Mouse (Mus musculus) E14TG2a.4 (cell line): ENCODE results near the gene Srl.

Experiments
- CTCF ChIP-seq: conservative IDR thresholded peaks from 2 replicates; pipeline ENCODE4 v1.5.1; 2014; ENCODE audit warnings: low read length
- NANOG ChIP-seq: IDR thresholded peaks from 2 replicates; pipeline ENCODE4 v1.6.1; 2014; ENCODE audit warnings: borderline replicate concordance, low read length, mixed read lengths
- POU5F1 ChIP-seq: IDR thresholded peaks from 2 replicates; pipeline ENCODE4 v1.6.1; 2014; ENCODE audit warnings: low read length, borderline replicate concordance

- TF ChIP-seq CTCF (no peak), NANOG (no peak), POU5F1 (no peak)
Observed at GRCm38 (mm10) chr16:4454563-4454962, 87.1 kb downstream of the Srl start.
